Mouse (Mus musculus): Measurements from ENCODE around the gene Hspb1.
A peak's percentile ranks its signal among the peaks of the same experiment; 100 is the strongest.

- TF ChIP-seq POLR2A (IDR thresholded peaks at IDR 0.05; ENCODE audit: borderline replicate concordance, extremely low read depth, insufficient read depth, insufficient read length, poor library complexity, severe bottlenecking) (no peak), CTCF (IDR thresholded peaks at IDR 0.05; ENCODE audit: borderline replicate concordance, extremely low read depth, insufficient read depth, insufficient read length) (peak; percentile 91)
These were observed 32.6 kb upstream of the Hspb1 start for GRCm38 (mm10) chr5:135855156-135855555.

Data from brain, embryonic 14.5 days (tissue).